Mouse (Mus musculus) lung, adult 2 months (tissue): ENCODE results near the gene Rtn4rl1.

ENCODE experiments used
- CTCF ChIP-seq: fragments of 200-500 bp; IDR thresholded peaks from 2 replicates; pipeline ENCODE4 v1.5.1; 2011; ENCODE audit warnings: mild to moderate bottlenecking, low read length, control low read depth; ENCODE audit not compliant: insufficient read depth
- POLR2A ChIP-seq: fragments of 200-500 bp; IDR thresholded peaks from 2 replicates; pipeline ENCODE4 v1.6.1; 2011; ENCODE audit warnings: low read depth, mild to moderate bottlenecking, control low read depth, low read length, borderline replicate concordance; ENCODE audit errors: extremely low read depth

DNA sequence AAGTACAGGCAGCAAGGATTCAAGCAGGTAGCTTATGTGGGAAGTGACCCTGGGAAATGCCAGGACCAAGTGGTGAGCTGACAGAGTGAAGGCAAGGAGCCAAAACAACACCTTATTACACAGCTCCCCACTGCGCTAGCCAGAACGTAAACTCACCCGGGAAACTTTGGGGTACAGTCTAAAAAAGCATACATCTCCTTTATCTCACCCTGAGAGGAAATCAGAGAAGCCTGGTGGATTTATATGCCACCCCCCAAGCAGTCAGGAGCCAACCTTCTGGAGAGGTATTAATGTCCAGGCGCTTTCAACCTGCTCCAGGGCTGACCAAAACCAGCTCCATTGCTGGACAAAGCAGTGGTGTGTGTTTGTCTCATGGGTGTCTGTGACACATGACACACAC is 10.3 kb downstream of the Rtn4rl1 start:
- TF ChIP-seq CTCF, result no peak
- no peak for TF ChIP-seq POLR2A
